Mouse (Mus musculus) erythroblast, embryonic 14.5 days (primary cell): ENCODE data around the gene Fntb.

ENCODE experiments used
- GATA1 ChIP-seq: IDR thresholded peaks from 2 replicates; pipeline ENCODE4 v1.6.1; 2012; ENCODE audit warnings: low read length, inconsistent platforms, mixed read lengths
- TAL1 ChIP-seq: IDR thresholded peaks from 3 replicates; pipeline ENCODE4 v1.6.1; 2012; ENCODE audit warnings: low read length, inconsistent platforms, mixed read lengths

DNA sequence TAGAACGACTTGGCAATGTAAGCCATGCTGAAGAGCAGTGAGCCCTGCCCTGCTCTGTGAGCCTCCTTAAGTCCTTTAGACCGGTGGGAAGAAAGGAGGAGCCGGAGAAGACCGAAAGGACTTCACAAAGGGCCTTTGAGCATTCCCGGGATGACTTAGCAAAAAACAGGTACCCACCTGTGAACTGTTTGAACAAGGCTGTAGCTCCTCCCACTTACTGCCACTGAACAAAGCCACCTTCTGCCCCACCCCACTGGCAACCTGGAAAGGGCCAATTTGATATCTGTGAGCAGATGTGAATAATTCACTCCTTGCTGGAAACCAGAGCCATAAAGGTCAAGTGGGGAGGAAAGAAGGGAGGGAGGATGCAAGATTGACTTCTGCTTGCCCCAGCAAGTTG lies 30.0 kb downstream of the Fntb start, which contains the start of gene Gpx2:
- no peak for TF ChIP-seq TAL1
- TF ChIP-seq GATA1: no peak
